Mouse (Mus musculus): ENCODE results near the gene Mob3c. TPM values are rescaled to one million over a fixed set of nuclear protein-coding genes. Genes with fewer than 3 reads are reported as not detected.

Mob3c gene
- polyA plus RNA-seq, 1 experiment from 2014 or later: 2.8 TPM

DNA sequence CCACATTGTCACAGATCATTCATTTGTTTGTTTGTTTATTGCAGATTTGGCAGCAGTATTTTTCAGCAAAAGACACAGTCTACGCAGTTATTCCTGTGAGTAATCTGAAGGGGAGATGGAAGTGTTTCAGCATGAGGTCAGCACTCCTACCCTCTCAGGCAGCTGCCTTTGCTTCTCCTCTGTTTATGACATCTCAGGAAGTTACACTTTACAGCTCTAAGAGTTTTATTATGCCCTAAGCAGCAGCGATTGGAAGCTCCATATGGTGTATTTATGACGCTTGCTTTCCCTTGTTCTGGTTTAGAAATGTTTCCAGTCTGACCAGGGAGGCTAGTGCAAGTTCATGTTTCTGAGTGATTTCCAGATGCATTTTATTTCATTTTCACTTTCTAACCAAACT is 32.5 kb upstream of the Mob3c start:
- Histone ChIP-seq H3K9me3 (replicated peaks; ENCODE audit: control insufficient read depth, low read length) (no peaks in the 10 kb centered on the region), H3K9ac (replicated peaks; ENCODE audit: low read length) (no peak overlapping the region), H3K4me3 (ENCODE audit: low read depth, low read length) (no peak overlapping the region), H3K27me3 (ENCODE audit: control insufficient read depth, insufficient read depth, low read length) (no peaks in the 10 kb centered on the region), H3K4me1 (ENCODE audit: control insufficient read depth, insufficient read depth, low read length) (no peaks in the 10 kb centered on the region), H3K4me2 (ENCODE audit: low read depth, low read length) (no peak overlapping the region), H3K36me3 (replicated peaks; ENCODE audit: control insufficient read depth, insufficient read depth, low read depth, low read length) (no peaks in the 10 kb centered on the region; the same call in none of the 2 replicates), H3K27ac (replicated peaks; ENCODE audit: low read depth, low read length) (no peak overlapping the region)
- ATAC-seq (replicated peaks; ENCODE audit: insufficient number of reproducible peaks, low FRiP score, low TSS enrichment, low read depth) (no peak), DNase-seq (ENCODE audit: low spot score) (no peak)
- WGBS: 97% methylated on average over 3 of the region's 3 CpGs

GRCm38 (mm10) chr4:115799981-115800380 is 27.9 kb upstream of the Mob3c start:
- H3K4me2 ChIP-seq (ENCODE audit: low read depth, low read length): no peak overlapping the region
- no peak for ATAC-seq (replicated peaks; ENCODE audit: insufficient number of reproducible peaks, low FRiP score, low TSS enrichment, low read depth)
- H3K9ac ChIP-seq (replicated peaks; ENCODE audit: low read length): no peak overlapping the region
- no peak overlapping the region for H3K27ac ChIP-seq (replicated peaks; ENCODE audit: low read depth, low read length)
- H3K4me3 ChIP-seq (ENCODE audit: low read depth, low read length): no peak overlapping the region
- no peaks in the 10 kb centered on the region for H3K27me3 ChIP-seq (ENCODE audit: control insufficient read depth, insufficient read depth, low read length)
- H3K9me3 ChIP-seq (replicated peaks; ENCODE audit: control insufficient read depth, low read length): no peaks in the 10 kb centered on the region
- no peaks in the 10 kb centered on the region; the same call in none of the 2 replicates for H3K36me3 ChIP-seq (replicated peaks; ENCODE audit: control insufficient read depth, insufficient read depth, low read depth, low read length)
- no peaks in the 10 kb centered on the region for H3K4me1 ChIP-seq (ENCODE audit: control insufficient read depth, insufficient read depth, low read length)
- 92% methylated on average over 3 of the region's 3 CpGs for WGBS
- no peak for DNase-seq (ENCODE audit: low spot score)

GRCm38 (mm10) chr4:115812326-115812725 is 15.6 kb upstream of the Mob3c start:
- Histone ChIP-seq H3K9ac (replicated peaks; ENCODE audit: low read length) (no peak overlapping the region), H3K4me1 (ENCODE audit: control insufficient read depth, insufficient read depth, low read length) (no peaks in the 10 kb centered on the region), H3K9me3 (replicated peaks; ENCODE audit: control insufficient read depth, low read length) (no peaks in the 10 kb centered on the region), H3K27me3 (ENCODE audit: control insufficient read depth, insufficient read depth, low read length) (no peaks in the 10 kb centered on the region), H3K36me3 (replicated peaks; ENCODE audit: control insufficient read depth, insufficient read depth, low read depth, low read length) (no peaks in the 10 kb centered on the region), H3K4me3 (ENCODE audit: low read depth, low read length) (no peak overlapping the region), H3K4me2 (ENCODE audit: low read depth, low read length) (no peak overlapping the region), H3K27ac (replicated peaks; ENCODE audit: low read depth, low read length) (no peak overlapping the region)
- no peak for ATAC-seq (replicated peaks; ENCODE audit: insufficient number of reproducible peaks, low FRiP score, low TSS enrichment, low read depth)
- 84% methylated on average over 4 of the region's 4 CpGs for WGBS
- DNase-seq (ENCODE audit: low spot score): no peak

GRCm38 (mm10) chr4:115815606-115816005 is 12.3 kb upstream of the Mob3c start:
- DNase-seq (ENCODE audit: low spot score) (no peak), ATAC-seq (replicated peaks; ENCODE audit: insufficient number of reproducible peaks, low FRiP score, low TSS enrichment, low read depth) (no peak)
- WGBS: 90% methylated on average over 5 of the region's 5 CpGs
- Histone ChIP-seq H3K4me2 (ENCODE audit: low read depth, low read length) (no peak overlapping the region), H3K27me3 (ENCODE audit: control insufficient read depth, insufficient read depth, low read length) (no peaks in the 10 kb centered on the region), H3K4me3 (ENCODE audit: low read depth, low read length) (no peak overlapping the region), H3K4me1 (ENCODE audit: control insufficient read depth, insufficient read depth, low read length) (no peaks in the 10 kb centered on the region), H3K9ac (replicated peaks; ENCODE audit: low read length) (no peak overlapping the region), H3K27ac (replicated peaks; ENCODE audit: low read depth, low read length) (no peak overlapping the region), H3K36me3 (replicated peaks; ENCODE audit: control insufficient read depth, insufficient read depth, low read depth, low read length) (no peaks in the 10 kb centered on the region), H3K9me3 (replicated peaks; ENCODE audit: control insufficient read depth, low read length) (no peaks in the 10 kb centered on the region)

- no peaks in the 10 kb centered on the region for H3K27me3 ChIP-seq (ENCODE audit: control insufficient read depth, insufficient read depth, low read length)
- no peak for ATAC-seq (replicated peaks; ENCODE audit: insufficient number of reproducible peaks, low FRiP score, low TSS enrichment, low read depth)
- H3K4me2 ChIP-seq (ENCODE audit: low read depth, low read length): no peak overlapping the region
- H3K4me1 ChIP-seq (ENCODE audit: control insufficient read depth, insufficient read depth, low read length): no peaks in the 10 kb centered on the region
- H3K36me3 ChIP-seq (replicated peaks; ENCODE audit: control insufficient read depth, insufficient read depth, low read depth, low read length): no peaks in the 10 kb centered on the region
- H3K27ac ChIP-seq (replicated peaks; ENCODE audit: low read depth, low read length): no peak overlapping the region
- no peak for DNase-seq (ENCODE audit: low spot score)
- H3K9ac ChIP-seq (replicated peaks; ENCODE audit: low read length): no peak overlapping the region
- WGBS: 78% methylated on average over 3 of the region's 3 CpGs
- H3K4me3 ChIP-seq (ENCODE audit: low read depth, low read length): no peak overlapping the region
- H3K9me3 ChIP-seq (replicated peaks; ENCODE audit: control insufficient read depth, low read length): no peaks in the 10 kb centered on the region
Observed at GRCm38 (mm10) chr4:115820199-115820598, 7.7 kb upstream of the Mob3c start.

- ATAC-seq (replicated peaks; ENCODE audit: insufficient number of reproducible peaks, low FRiP score, low TSS enrichment, low read depth) (no peak), DNase-seq (ENCODE audit: low spot score) (no peak)
- 63% methylated on average over 3 of the region's 3 CpGs for WGBS
Observed at GRCm38 (mm10) chr4:115820944-115821343, 6.9 kb upstream of the Mob3c start.

DNA sequence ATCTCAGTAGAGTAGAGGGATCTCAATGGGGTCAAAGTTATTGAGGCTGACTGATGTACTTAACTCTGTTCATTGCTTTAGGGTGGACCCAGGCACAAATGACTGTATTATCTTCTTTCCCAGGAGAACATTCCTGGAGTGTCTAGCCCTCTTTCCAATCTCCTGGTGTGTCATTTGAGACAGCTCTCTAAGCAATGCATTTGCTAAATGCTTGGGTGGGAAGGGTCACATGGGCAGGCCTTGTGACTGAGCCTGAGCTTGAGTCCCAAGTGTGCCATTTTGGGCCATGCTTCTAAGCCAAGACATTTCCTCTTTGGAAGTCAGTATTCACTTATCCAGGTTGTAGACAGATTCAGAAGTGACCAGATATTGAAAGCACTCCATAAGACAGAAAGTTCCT is 6.5 kb upstream of the Mob3c start:
- ATAC-seq (replicated peaks; ENCODE audit: insufficient number of reproducible peaks, low FRiP score, low TSS enrichment, low read depth) (no peak), DNase-seq (ENCODE audit: low spot score) (no peak)
- no peak overlapping the region for H3K9ac ChIP-seq (replicated peaks; ENCODE audit: low read length)
- no peaks in the 10 kb centered on the region for H3K4me1 ChIP-seq (ENCODE audit: control insufficient read depth, insufficient read depth, low read length)
- H3K4me2 ChIP-seq (ENCODE audit: low read depth, low read length): no peak overlapping the region
- no peak overlapping the region for H3K4me3 ChIP-seq (ENCODE audit: low read depth, low read length)
- H3K27me3 ChIP-seq (ENCODE audit: control insufficient read depth, insufficient read depth, low read length): no peaks in the 10 kb centered on the region
- H3K36me3 ChIP-seq (replicated peaks; ENCODE audit: control insufficient read depth, insufficient read depth, low read depth, low read length): no peaks in the 10 kb centered on the region
- no peaks in the 10 kb centered on the region for H3K9me3 ChIP-seq (replicated peaks; ENCODE audit: control insufficient read depth, low read length)
- H3K27ac ChIP-seq (replicated peaks; ENCODE audit: low read depth, low read length): no peak overlapping the region

More at GRCm38 (mm10) chr4:115820944-115821343, 6.9 kb upstream of the Mob3c start:
- H3K27ac ChIP-seq (replicated peaks; ENCODE audit: low read depth, low read length): no peak overlapping the region
- no peak overlapping the region for H3K4me2 ChIP-seq (ENCODE audit: low read depth, low read length)
- H3K4me1 ChIP-seq (ENCODE audit: control insufficient read depth, insufficient read depth, low read length): no peaks in the 10 kb centered on the region
- no peaks in the 10 kb centered on the region for H3K27me3 ChIP-seq (ENCODE audit: control insufficient read depth, insufficient read depth, low read length)
- H3K9me3 ChIP-seq (replicated peaks; ENCODE audit: control insufficient read depth, low read length): no peaks in the 10 kb centered on the region
- H3K36me3 ChIP-seq (replicated peaks; ENCODE audit: control insufficient read depth, insufficient read depth, low read depth, low read length): no peaks in the 10 kb centered on the region
- H3K4me3 ChIP-seq (ENCODE audit: low read depth, low read length): no peak overlapping the region
- no peak overlapping the region for H3K9ac ChIP-seq (replicated peaks; ENCODE audit: low read length)

DNA sequence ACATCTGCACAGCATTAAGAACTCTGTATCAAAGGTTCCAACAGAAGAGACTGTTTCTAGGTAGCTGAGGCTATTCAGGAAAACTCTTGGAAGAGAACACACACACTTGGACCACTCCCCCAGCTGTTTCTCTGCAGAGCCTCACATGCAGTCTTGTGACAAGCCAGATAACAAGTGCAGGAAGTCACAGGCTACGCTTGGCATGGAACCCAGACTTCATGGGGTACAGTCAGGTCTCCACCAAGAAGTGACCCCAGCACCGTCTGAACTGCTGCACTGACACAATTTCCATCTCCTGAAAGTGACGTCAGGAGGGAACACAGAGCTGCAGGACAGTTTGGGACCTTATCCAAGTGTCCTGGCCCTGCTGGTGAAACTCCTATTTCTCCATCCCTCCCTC is 6.0 kb upstream of the Mob3c start:
- H3K9me3 ChIP-seq (replicated peaks; ENCODE audit: control insufficient read depth, low read length): no peaks in the 10 kb centered on the region
- ATAC-seq (replicated peaks; ENCODE audit: insufficient number of reproducible peaks, low FRiP score, low TSS enrichment, low read depth): no peak
- no peaks in the 10 kb centered on the region for H3K27me3 ChIP-seq (ENCODE audit: control insufficient read depth, insufficient read depth, low read length)
- H3K9ac ChIP-seq (replicated peaks; ENCODE audit: low read length): no peak overlapping the region
- H3K4me2 ChIP-seq (ENCODE audit: low read depth, low read length): no peak overlapping the region
- H3K36me3 ChIP-seq (replicated peaks; ENCODE audit: control insufficient read depth, insufficient read depth, low read depth, low read length): no peaks in the 10 kb centered on the region
- no peak for DNase-seq (ENCODE audit: low spot score)
- no peaks in the 10 kb centered on the region for H3K4me1 ChIP-seq (ENCODE audit: control insufficient read depth, insufficient read depth, low read length)
- WGBS: 82% methylated on average over 3 of the region's 3 CpGs
- no peak overlapping the region for H3K27ac ChIP-seq (replicated peaks; ENCODE audit: low read depth, low read length)
- no peak overlapping the region for H3K4me3 ChIP-seq (ENCODE audit: low read depth, low read length)
